Mouse (Mus musculus) heart, embryonic 10.5 days (tissue): ENCODE measurements at regions not wholly inside any gene's neighbourhood (a gene's known extent, or its start where the extent isn't known, plus 50 kb on each side); places are given as distances from the start of the nearest gene placed in this dataset.

Experiments used
- DNase-seq: peaks from one replicate; pipeline ENCODE4 v3.0.0-alpha.2; 2017; ENCODE audit warnings: low spot score
- H3K27ac ChIP-seq: fragments of 300-500 bp; sonication (generic); 2 replicates; pipeline ENCODE4 v1.5.1; 2016; ENCODE audit warnings: mild to moderate bottlenecking
- H3K27me3 ChIP-seq: fragments of 300-500 bp; sonication (generic); 2 replicates; pipeline ENCODE4 v1.6.1; 2016; ENCODE audit warnings: mild to moderate bottlenecking; ENCODE audit not compliant: poor library complexity, insufficient read depth, severe bottlenecking
- H3K36me3 ChIP-seq: fragments of 300-500 bp; sonication (generic); 2 replicates; pipeline ENCODE4 v1.6.1; 2016; ENCODE audit warnings: mild to moderate bottlenecking, moderate library complexity
- H3K4me1 ChIP-seq: fragments of 300-500 bp; sonication (generic); 2 replicates; pipeline ENCODE4 v1.6.1; 2016; ENCODE audit warnings: mild to moderate bottlenecking
- H3K4me3 ChIP-seq: fragments of 300-500 bp; sonication (generic); 2 replicates; pipeline ENCODE4 v1.5.1; 2016; ENCODE audit warnings: mild to moderate bottlenecking, moderate library complexity
- H3K9me3 ChIP-seq: fragments of 300-500 bp; sonication (generic); 2 replicates; pipeline ENCODE4 v1.6.1; 2016; ENCODE audit warnings: mild to moderate bottlenecking, moderate library complexity
- WGBS: fragments of 180-500 bp; shearing (Covaris S2); methylation state at CpG from one replicate; pipeline ENCODE4 v1.1.7; 2016; 5-methylcytosine and 5-hydroxymethylcytosine counted together

- no peaks in the 10 kb centered on the region for H3K4me1 ChIP-seq
- no peaks in the 10 kb centered on the region for H3K36me3 ChIP-seq
- H3K27ac ChIP-seq = no peak overlapping the region
- DNase-seq = peak; percentile 3
- H3K9me3 ChIP-seq = no peaks in the 10 kb centered on the region
- H3K27me3 ChIP-seq = no peaks in the 10 kb centered on the region
- WGBS = 82% methylated on average over 2 of the region's 2 CpGs
- H3K4me3 ChIP-seq = no peak overlapping the region
Observed at GRCm38 (mm10) chr9:113243870-113244269, 464.2 kb downstream of the Pdcd6ip start.

GRCm38 (mm10) chr9:113233370-113233769 is 474.7 kb downstream of the Pdcd6ip start:
- no peaks in the 10 kb centered on the region for H3K27me3 ChIP-seq
- WGBS = 96% methylated on average over 1 of the region's 1 CpGs
- no peaks in the 10 kb centered on the region for H3K36me3 ChIP-seq
- no peak for DNase-seq
- H3K27ac ChIP-seq = no peak overlapping the region
- H3K4me1 ChIP-seq = no peaks in the 10 kb centered on the region
- no peaks in the 10 kb centered on the region for H3K9me3 ChIP-seq
- no peak overlapping the region for H3K4me3 ChIP-seq

GRCm38 (mm10) chr9:113229391-113229790 is 478.7 kb downstream of the Pdcd6ip start:
- WGBS = 79% methylated on average over 1 of the region's 1 CpGs
- H3K4me3 ChIP-seq = no peak overlapping the region

GRCm38 (mm10) chr9:113213930-113214329 is 494.1 kb downstream of the Pdcd6ip start:
- Histone ChIP-seq H3K27me3 (no peaks in the 10 kb centered on the region), H3K36me3 (no peaks in the 10 kb centered on the region), H3K4me3 (no peak overlapping the region), H3K27ac (no peak overlapping the region), H3K4me1 (no peaks in the 10 kb centered on the region), H3K9me3 (no peaks in the 10 kb centered on the region)
- 68% methylated on average over 5 of the region's 5 CpGs for WGBS
- no peak for DNase-seq

More at GRCm38 (mm10) chr9:113229391-113229790, 478.7 kb downstream of the Pdcd6ip start:
- no peaks in the 10 kb centered on the region for H3K36me3 ChIP-seq
- no peaks in the 10 kb centered on the region for H3K9me3 ChIP-seq
- DNase-seq = no peak
- H3K27me3 ChIP-seq = no peaks in the 10 kb centered on the region
- H3K27ac ChIP-seq = no peak overlapping the region
- no peaks in the 10 kb centered on the region for H3K4me1 ChIP-seq

GRCm38 (mm10) chr9:113212389-113212788 is 495.7 kb downstream of the Pdcd6ip start:
- no peak for DNase-seq
- H3K4me1 ChIP-seq = no peaks in the 10 kb centered on the region
- H3K36me3 ChIP-seq = no peaks in the 10 kb centered on the region
- WGBS = 70% methylated on average over 2 of the region's 2 CpGs
- no peaks in the 10 kb centered on the region for H3K9me3 ChIP-seq
- H3K27me3 ChIP-seq = no peaks in the 10 kb centered on the region
- H3K27ac ChIP-seq = no peak overlapping the region
- H3K4me3 ChIP-seq = no peak overlapping the region

- H3K4me1 ChIP-seq = no peaks in the 10 kb centered on the region
- DNase-seq = no peak
- WGBS = 72% methylated on average over 4 of the region's 4 CpGs
Observed at GRCm38 (mm10) chr9:113208181-113208580, 499.9 kb downstream of the Pdcd6ip start.

GRCm38 (mm10) chr9:113199241-113199640 is 508.8 kb downstream of the Pdcd6ip start:
- no peak for DNase-seq
- Histone ChIP-seq H3K9me3 (no peaks in the 10 kb centered on the region), H3K4me1 (no peaks in the 10 kb centered on the region), H3K36me3 (no peaks in the 10 kb centered on the region), H3K27ac (no peak overlapping the region), H3K4me3 (no peak overlapping the region), H3K27me3 (no peaks in the 10 kb centered on the region)
- WGBS = 83% methylated on average over 4 of the region's 4 CpGs

More at GRCm38 (mm10) chr9:113208181-113208580, 499.9 kb downstream of the Pdcd6ip start:
- Histone ChIP-seq H3K4me3 (no peak overlapping the region), H3K27ac (no peak overlapping the region), H3K36me3 (no peaks in the 10 kb centered on the region), H3K27me3 (no peaks in the 10 kb centered on the region), H3K9me3 (no peaks in the 10 kb centered on the region)

- H3K4me3 ChIP-seq = no peak overlapping the region
- 75% methylated on average over 4 of the region's 4 CpGs for WGBS
- H3K27me3 ChIP-seq = no peaks in the 10 kb centered on the region
- no peaks in the 10 kb centered on the region for H3K9me3 ChIP-seq
- no peak for DNase-seq
- no peak overlapping the region for H3K27ac ChIP-seq
- no peaks in the 10 kb centered on the region for H3K4me1 ChIP-seq
- H3K36me3 ChIP-seq = no peaks in the 10 kb centered on the region
Observed at GRCm38 (mm10) chr9:113195556-113195955, 512.5 kb downstream of the Pdcd6ip start.

GRCm38 (mm10) chr9:113192773-113193172 is 515.3 kb downstream of the Pdcd6ip start:
- Histone ChIP-seq H3K4me3 (no peak overlapping the region), H3K27me3 (no peaks in the 10 kb centered on the region), H3K9me3 (no peaks in the 10 kb centered on the region), H3K36me3 (no peaks in the 10 kb centered on the region), H3K4me1 (no peaks in the 10 kb centered on the region), H3K27ac (no peak overlapping the region)
- WGBS = 63% methylated on average over 3 of the region's 3 CpGs
- no peak for DNase-seq

GRCm38 (mm10) chr9:113191163-113191562 is 516.9 kb downstream of the Pdcd6ip start:
- Histone ChIP-seq H3K4me3 (no peak overlapping the region), H3K36me3 (no peaks in the 10 kb centered on the region), H3K4me1 (no peaks in the 10 kb centered on the region), H3K9me3 (no peaks in the 10 kb centered on the region), H3K27ac (no peak overlapping the region), H3K27me3 (no peaks in the 10 kb centered on the region)
- 80% methylated on average over 3 of the region's 3 CpGs for WGBS
- DNase-seq = no peak

- no peaks in the 10 kb centered on the region for H3K36me3 ChIP-seq
- H3K4me3 ChIP-seq = no peak overlapping the region
- H3K9me3 ChIP-seq = no peaks in the 10 kb centered on the region
- no peak for DNase-seq
- no peaks in the 10 kb centered on the region for H3K4me1 ChIP-seq
- 72% methylated on average over 8 of the region's 8 CpGs for WGBS
- no peak overlapping the region for H3K27ac ChIP-seq
- H3K27me3 ChIP-seq = no peaks in the 10 kb centered on the region
Observed at GRCm38 (mm10) chr9:113181182-113181581, 526.9 kb downstream of the Pdcd6ip start.

- H3K4me1 ChIP-seq = no peaks in the 10 kb centered on the region
- 88% methylated on average over 4 of the region's 4 CpGs for WGBS
- DNase-seq = no peak
- no peaks in the 10 kb centered on the region for H3K9me3 ChIP-seq
- no peak overlapping the region for H3K4me3 ChIP-seq
- H3K27ac ChIP-seq = no peak overlapping the region
- H3K36me3 ChIP-seq = no peaks in the 10 kb centered on the region
- H3K27me3 ChIP-seq = no peaks in the 10 kb centered on the region
Observed at GRCm38 (mm10) chr9:113177918-113178235, 530.2 kb downstream of the Pdcd6ip start.

- Histone ChIP-seq H3K27me3 (no peaks in the 10 kb centered on the region), H3K4me1 (no peaks in the 10 kb centered on the region), H3K36me3 (no peaks in the 10 kb centered on the region), H3K27ac (no peak overlapping the region), H3K9me3 (no peaks in the 10 kb centered on the region), H3K4me3 (no peak overlapping the region)
- no peak for DNase-seq
- 58% methylated on average over 15 of the region's 15 CpGs for WGBS
Observed at GRCm38 (mm10) chr9:113177181-113177917, 530.7 kb downstream of the Pdcd6ip start.
